Mouse (Mus musculus) spleen, adult 2 months (tissue): ENCODE results near the gene Anxa4. TPM values are rescaled to one million over a fixed set of nuclear protein-coding genes. Genes with fewer than 3 reads are reported as not detected.

Experiments
- DNase-seq, 2 experiments: peaks; one replicate each; pipeline versions ENCODE4 v3.0.0 to v3.0.0-alpha.2; 2012 to 2021; ENCODE audit warnings: low spot score in 2 of 2, low read depth in 1 of 2
- H3K27ac ChIP-seq: fragments of 200-500 bp; 2 replicates; pipeline ENCODE4 v1.5.1; 2012; ENCODE audit warnings: low read length, inconsistent platforms; ENCODE audit not compliant: insufficient read depth
- H3K27me3 ChIP-seq: fragments of 200-500 bp; 2 replicates; pipeline ENCODE4 v1.6.1; 2012; ENCODE audit warnings: mild to moderate bottlenecking, moderate library complexity, low read length, inconsistent platforms; ENCODE audit not compliant: control insufficient read depth, insufficient read depth
- H3K36me3 ChIP-seq: fragments of 200-500 bp; 2 replicates; pipeline ENCODE4 v1.6.1; 2012; ENCODE audit warnings: mild to moderate bottlenecking, low read length, inconsistent platforms; ENCODE audit not compliant: control insufficient read depth, insufficient read depth
- H3K4me1 ChIP-seq: fragments of 200-500 bp; 2 replicates; pipeline ENCODE4 v1.6.1; 2011; ENCODE audit warnings: inconsistent platforms; ENCODE audit not compliant: control insufficient read depth, insufficient read depth, insufficient read length
- H3K4me3 ChIP-seq: fragments of 200-500 bp; 2 replicates; pipeline ENCODE4 v1.5.1; 2011; ENCODE audit warnings: mild to moderate bottlenecking, inconsistent platforms; ENCODE audit not compliant: insufficient read depth, insufficient read length; ENCODE audit errors: extremely low read depth
- CTCF ChIP-seq: fragments of 200-500 bp; IDR thresholded peaks from 2 replicates; pipeline ENCODE4 v1.5.1; 2011; ENCODE audit warnings: mild to moderate bottlenecking, inconsistent platforms; ENCODE audit not compliant: insufficient read depth, insufficient read length, insufficient replicate concordance; ENCODE audit errors: extremely low read depth
- POLR2A ChIP-seq: fragments of 200-500 bp; IDR thresholded peaks from 2 replicates; pipeline ENCODE4 v1.6.1; 2011; ENCODE audit warnings: low read depth, low read length, inconsistent platforms
- WGBS: fragments of 180-500 bp; shearing (Covaris S2); methylation state at CpG from one replicate; pipeline ENCODE4 v1.1.7; 2018; 5-methylcytosine and 5-hydroxymethylcytosine counted together
- polyA plus RNA-seq: library from polyadenylated mRNA; depleted of rRNA; stranded (reverse); fragments of >200 nt; gene quantifications from 2 replicates; pipeline ENCODE4 v1.2.3, GENCODE M21; 2012

Anxa4 gene
- polyA plus RNA-seq, 1 experiment: 13.7 TPM

DNA sequence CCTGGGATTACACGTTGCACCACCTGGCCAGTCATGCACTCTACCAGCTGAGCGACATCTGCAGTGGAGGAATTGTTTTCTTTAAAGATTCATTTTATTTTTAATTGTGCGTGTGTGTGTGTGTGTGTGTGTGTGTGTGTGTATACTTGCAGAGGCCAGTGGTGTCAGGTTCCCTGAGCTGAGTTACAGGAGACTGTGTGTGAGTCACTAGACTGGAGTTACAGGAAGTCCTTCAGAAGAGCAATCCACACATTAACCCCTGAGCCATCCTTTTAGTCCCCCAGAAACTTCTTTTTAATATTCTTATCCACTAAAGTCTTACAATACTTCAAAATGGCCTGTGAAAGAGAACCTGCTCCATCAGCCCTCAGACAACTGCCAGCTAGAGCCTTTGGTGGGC is 11.3 kb upstream of the Anxa4 start:
- no peak overlapping the region for H3K4me3 ChIP-seq

DNA sequence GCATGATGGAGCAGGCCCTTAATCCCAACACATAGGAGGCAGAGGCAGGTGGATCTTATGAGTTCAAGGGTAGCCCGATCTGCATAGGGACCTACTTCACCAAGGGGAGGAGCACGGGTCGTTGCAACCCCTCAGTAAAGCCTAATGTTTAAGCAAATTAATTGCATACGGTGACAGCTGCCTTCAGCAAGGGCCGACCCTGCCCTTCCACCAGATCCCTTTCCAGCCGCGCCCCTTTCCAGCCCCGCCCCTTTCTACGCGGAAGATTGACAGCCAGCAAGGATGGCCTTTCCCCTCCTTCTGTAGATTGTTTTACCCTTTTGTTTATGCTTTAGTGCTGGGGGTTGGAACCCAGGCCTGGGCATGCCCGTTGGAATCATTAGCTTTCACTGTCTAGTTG is 8.0 kb upstream of the Anxa4 start:
- Histone ChIP-seq H3K27ac (no peak overlapping the region), H3K36me3 (no peaks in the 10 kb centered on the region), H3K4me3 (no peak overlapping the region), H3K4me1 (no peaks in the 10 kb centered on the region), H3K27me3 (no peaks in the 10 kb centered on the region)
- no peak for TF ChIP-seq CTCF
- TF ChIP-seq POLR2A: no peak
- DNase-seq: no peak
- 64% methylated on average over 11 of the region's 11 CpGs for WGBS

More for the DNA sequence above, 11.3 kb upstream of the Anxa4 start:
- Histone ChIP-seq H3K27ac (no peak overlapping the region), H3K4me1 (no peaks in the 10 kb centered on the region), H3K36me3 (no peaks in the 10 kb centered on the region), H3K27me3 (no peaks in the 10 kb centered on the region)
- TF ChIP-seq CTCF (no peak), POLR2A (no peak)
- WGBS: 78% methylated on average over 3 of the region's 3 CpGs
- DNase-seq: no peak

- DNase-seq: no peak
- H3K4me1 ChIP-seq: no peaks in the 10 kb centered on the region
- no peak overlapping the region for H3K4me3 ChIP-seq
- no peaks in the 10 kb centered on the region for H3K27me3 ChIP-seq
- TF ChIP-seq CTCF (no peak), POLR2A (no peak)
- H3K27ac ChIP-seq: no peak overlapping the region
- no peaks in the 10 kb centered on the region for H3K36me3 ChIP-seq
- WGBS: 93% methylated on average over 3 of the region's 3 CpGs
These were observed 7.1 kb upstream of the Anxa4 start for GRCm38 (mm10) chr6:86800467-86800866.

GRCm38 (mm10) chr6:86797455-86797854 is 4.1 kb upstream of the Anxa4 start:
- H3K4me3 ChIP-seq: no peak overlapping the region
- WGBS: 83% methylated on average over 4 of the region's 4 CpGs
- no peak overlapping the region for H3K27ac ChIP-seq
- TF ChIP-seq CTCF (no peak), POLR2A (no peak)
- no peak for DNase-seq
- H3K36me3 ChIP-seq: no peaks in the 10 kb centered on the region
- no peaks in the 10 kb centered on the region for H3K27me3 ChIP-seq
- peaks cover 3% of the 10 kb centered on the region; the same call in 1 of the 2 replicates for H3K4me1 ChIP-seq

- WGBS: 65% methylated on average over 5 of the region's 5 CpGs
These were observed 573 bp upstream of the Anxa4 start for GRCm38 (mm10) chr6:86793957-86794356.

GRCm38 (mm10) chr6:86790351-86790943 is 2.9 kb downstream of the Anxa4 start:
- H3K27ac ChIP-seq: no peak overlapping the region
- TF ChIP-seq CTCF: no peak
- TF ChIP-seq POLR2A: no peak
- WGBS: 84% methylated on average over 10 of the region's 10 CpGs
- peaks cover 5% of the 10 kb centered on the region; the same call in 1 of the 2 replicates for H3K4me1 ChIP-seq
- DNase-seq: no peak
- H3K36me3 ChIP-seq: no peaks in the 10 kb centered on the region
- H3K4me3 ChIP-seq: no peak overlapping the region
- H3K27me3 ChIP-seq: no peaks in the 10 kb centered on the region

More at GRCm38 (mm10) chr6:86793957-86794356, 573 bp upstream of the Anxa4 start:
- no peak overlapping the region for H3K27ac ChIP-seq
- H3K4me1 ChIP-seq: peaks cover 5% of the 10 kb centered on the region; the same call in 1 of the 2 replicates
- H3K27me3 ChIP-seq: no peaks in the 10 kb centered on the region
- TF ChIP-seq POLR2A (no peak), CTCF (no peak)
- H3K36me3 ChIP-seq: no peaks in the 10 kb centered on the region
- no peak overlapping the region for H3K4me3 ChIP-seq
- no peak for DNase-seq

DNA sequence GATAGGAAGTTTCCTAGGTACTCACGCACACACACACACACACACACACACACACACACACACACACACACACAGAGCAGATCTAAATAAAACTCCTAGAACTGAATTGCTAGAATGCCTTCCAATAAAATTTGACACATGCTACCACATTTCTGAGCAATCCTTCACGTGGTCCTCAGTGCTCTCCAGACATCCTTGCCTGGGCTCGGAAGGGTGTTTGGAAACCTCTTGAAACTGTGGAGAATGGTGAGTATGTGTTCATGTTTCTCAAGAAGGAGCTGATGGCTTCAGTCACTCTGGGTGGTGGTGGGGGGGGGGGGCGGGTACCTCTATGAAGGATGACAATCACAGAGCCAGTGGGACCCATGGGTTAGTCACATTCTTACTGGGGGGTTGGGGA is 5.1 kb downstream of the Anxa4 start:
- no peak for DNase-seq
- TF ChIP-seq CTCF (no peak), POLR2A (no peak)
- 87% methylated on average over 4 of the region's 4 CpGs for WGBS

GRCm38 (mm10) chr6:86786545-86786944 is 6.8 kb downstream of the Anxa4 start:
- H3K27ac ChIP-seq: no peak overlapping the region
- no peaks in the 10 kb centered on the region for H3K27me3 ChIP-seq
- peaks cover 2% of the 10 kb centered on the region; the same call in 1 of the 2 replicates for H3K4me1 ChIP-seq
- no peaks in the 10 kb centered on the region for H3K36me3 ChIP-seq
- no peak for DNase-seq
- 95% methylated on average over 3 of the region's 3 CpGs for WGBS
- no peak overlapping the region for H3K4me3 ChIP-seq
- TF ChIP-seq CTCF (no peak), POLR2A (no peak)

More for the DNA sequence above, 5.1 kb downstream of the Anxa4 start:
- H3K27me3 ChIP-seq: no peaks in the 10 kb centered on the region
- H3K4me1 ChIP-seq: peaks cover 7% of the 10 kb centered on the region; the same call in 1 of the 2 replicates
- H3K4me3 ChIP-seq: no peak overlapping the region
- no peaks in the 10 kb centered on the region for H3K36me3 ChIP-seq
- H3K27ac ChIP-seq: no peak overlapping the region
